Mouse (Mus musculus): Measurements from ENCODE around the gene Proser2. TPM values are rescaled to one million over a fixed set of nuclear protein-coding genes. Genes with fewer than 3 reads are reported as not detected.

The Proser2 gene
- polyA plus RNA-seq, 1 experiment from 2014 or later: 3.5 TPM

GRCm38 (mm10) chr2:6060071-6060804 is 69.8 kb downstream of the Proser2 start:
- Histone ChIP-seq H3K4me3 (no peak overlapping the region), H3K4me2 (replicated peaks) (no peak overlapping the region), H3K4me1 (no peaks in the 10 kb centered on the region), H3K36me3 (peaks cover 15% of the 10 kb centered on the region), H3K27ac (replicated peaks) (no peak overlapping the region), H3K9me3 (no peaks in the 10 kb centered on the region), H3K9ac (replicated peaks) (no peak overlapping the region), H3K27me3 (no peaks in the 10 kb centered on the region)
- no peak for ATAC-seq (ENCODE audit: low FRiP score, low read depth)
- WGBS: 73% methylated on average over 10 of the region's 10 CpGs

GRCm38 (mm10) chr2:6059291-6059690 is 70.7 kb downstream of the Proser2 start:
- Histone ChIP-seq H3K27ac (replicated peaks) (no peak overlapping the region), H3K9ac (replicated peaks) (no peak overlapping the region), H3K27me3 (no peaks in the 10 kb centered on the region), H3K4me3 (no peak overlapping the region), H3K9me3 (no peaks in the 10 kb centered on the region), H3K4me1 (no peaks in the 10 kb centered on the region), H3K36me3 (peaks cover 22% of the 10 kb centered on the region), H3K4me2 (replicated peaks) (no peak overlapping the region)
- no peak for ATAC-seq (ENCODE audit: low FRiP score, low read depth)
- 88% methylated on average over 2 of the region's 2 CpGs for WGBS

- Histone ChIP-seq H3K27ac (replicated peaks) (no peak overlapping the region), H3K9ac (replicated peaks) (no peak overlapping the region), H3K4me1 (no peaks in the 10 kb centered on the region), H3K27me3 (no peaks in the 10 kb centered on the region), H3K4me2 (replicated peaks) (no peak overlapping the region), H3K4me3 (no peak overlapping the region), H3K9me3 (no peaks in the 10 kb centered on the region), H3K36me3 (peaks cover 39% of the 10 kb centered on the region)
- WGBS: 93% methylated on average over 3 of the region's 3 CpGs
- ATAC-seq (ENCODE audit: low FRiP score, low read depth): no peak
These were observed 73.5 kb downstream of the Proser2 start for GRCm38 (mm10) chr2:6056518-6056917.

GRCm38 (mm10) chr2:6055466-6055865 is 74.5 kb downstream of the Proser2 start:
- H3K4me2 ChIP-seq (replicated peaks): no peak overlapping the region
- WGBS: 51% methylated on average over 11 of the region's 11 CpGs
- ATAC-seq (ENCODE audit: low FRiP score, low read depth): no peak
- no peaks in the 10 kb centered on the region for H3K4me1 ChIP-seq
- H3K36me3 ChIP-seq: peaks cover 49% of the 10 kb centered on the region
- H3K9ac ChIP-seq (replicated peaks): no peak overlapping the region
- no peak overlapping the region for H3K4me3 ChIP-seq
- no peaks in the 10 kb centered on the region for H3K9me3 ChIP-seq
- no peak overlapping the region for H3K27ac ChIP-seq (replicated peaks)
- no peaks in the 10 kb centered on the region for H3K27me3 ChIP-seq

- Histone ChIP-seq H3K4me2 (replicated peaks) (no peak overlapping the region), H3K27ac (replicated peaks) (no peak overlapping the region), H3K4me1 (no peaks in the 10 kb centered on the region), H3K9ac (replicated peaks) (no peak overlapping the region), H3K4me3 (no peak overlapping the region), H3K27me3 (no peaks in the 10 kb centered on the region), H3K9me3 (no peaks in the 10 kb centered on the region), H3K36me3 (peaks cover 42% of the 10 kb centered on the region)
- ATAC-seq (ENCODE audit: low FRiP score, low read depth): no peak
- 95% methylated on average over 3 of the region's 3 CpGs for WGBS
These were observed 81.0 kb downstream of the Proser2 start for GRCm38 (mm10) chr2:6049018-6049417.

GRCm38 (mm10) chr2:6048570-6048969 is 81.4 kb downstream of the Proser2 start:
- Histone ChIP-seq H3K9me3 (no peaks in the 10 kb centered on the region), H3K27ac (replicated peaks) (no peak overlapping the region), H3K4me3 (no peak overlapping the region), H3K9ac (replicated peaks) (no peak overlapping the region), H3K4me2 (replicated peaks) (no peak overlapping the region), H3K4me1 (no peaks in the 10 kb centered on the region), H3K36me3 (peaks cover 44% of the 10 kb centered on the region), H3K27me3 (no peaks in the 10 kb centered on the region)
- 89% methylated on average over 4 of the region's 4 CpGs for WGBS
- no peak for ATAC-seq (ENCODE audit: low FRiP score, low read depth)

Other genes with a start within 250 kb of the Proser2 start
- 87.5 and 91.8 TPM in 2 replicates for gene Sec61a2, start 234.8 kb downstream of the Proser2 start, polyA plus RNA-seq (2016; fragmentation: Nextera tagmentation; extraction: Ambion mirVana)
- gene Dhtkd1, start 187.4 kb downstream of the Proser2 start, polyA plus RNA-seq (2016; fragmentation: Nextera tagmentation; extraction: Ambion mirVana): 5.5 and 6.1 TPM in 2 replicates
- 13.1 and 13.4 TPM in 2 replicates for gene Upf2, start 178.7 kb downstream of the Proser2 start, polyA plus RNA-seq (2016; fragmentation: Nextera tagmentation; extraction: Ambion mirVana)
- gene Echdc3, start 82.8 kb upstream of the Proser2 start, polyA plus RNA-seq (2016; fragmentation: Nextera tagmentation; extraction: Ambion mirVana): 2.7 and 2.9 TPM in 2 replicates
- 19.0 and 21.8 TPM in 2 replicates for gene Usp6nl, start 192.5 kb upstream of the Proser2 start, polyA plus RNA-seq (2016; fragmentation: Nextera tagmentation; extraction: Ambion mirVana)